Mouse (Mus musculus) layer of hippocampus, postnatal 36 days (tissue): ENCODE data around the gene Tmem201. TPM values are rescaled to one million over a fixed set of nuclear protein-coding genes. Genes with fewer than 3 reads are reported as not detected.

Experiments
- DNase-seq, 2 experiments: peaks; one replicate each; pipeline ENCODE4 v3.0.0; 2022
- total RNA-seq, 2 experiments: library from RNA; stranded (reverse); gene quantifications; 2 replicates each; pipeline ENCODE4 v1.2.3; 2021

Tmem201 gene
- total RNA-seq, 2 experiments from 2014 or later, result 64.9 to 67.5 TPM

GRCm38 (mm10) chr4:149749003-149749662, 11.3 kb upstream of the Tmem201 start:
- no peak for DNase-seq

GRCm38 (mm10) chr4:149744119-149744518, 6.3 kb upstream of the Tmem201 start:
- DNase-seq, result no peak

GRCm38 (mm10) chr4:149742011-149742530, 4.2 kb upstream of the Tmem201 start:
- DNase-seq, result no peak

GRCm38 (mm10) chr4:149740301-149740700, 2.5 kb upstream of the Tmem201 start:
- DNase-seq, result no peak

- no peak for DNase-seq
These were observed 1.6 kb upstream of the Tmem201 start for GRCm38 (mm10) chr4:149739478-149739877.

GRCm38 (mm10) chr4:149736581-149736980, 1.3 kb downstream of the Tmem201 start:
- no peak for DNase-seq

- no peak for DNase-seq
These were observed 2.1 kb downstream of the Tmem201 start for GRCm38 (mm10) chr4:149735624-149736250.

- no peak for DNase-seq
These were observed 2.9 kb downstream of the Tmem201 start for GRCm38 (mm10) chr4:149734730-149735475.

- DNase-seq, result no peak
These were observed 3.6 kb downstream of the Tmem201 start for GRCm38 (mm10) chr4:149734246-149734645.

GRCm38 (mm10) chr4:149733748-149734147, 4.1 kb downstream of the Tmem201 start:
- DNase-seq, result no peak

- DNase-seq, result no peak
These were observed 5.0 kb downstream of the Tmem201 start for GRCm38 (mm10) chr4:149732800-149733199.

- DNase-seq, result no peak
These were observed 5.5 kb downstream of the Tmem201 start for GRCm38 (mm10) chr4:149732313-149732712.

GRCm38 (mm10) chr4:149730827-149731226, 7.0 kb downstream of the Tmem201 start:
- DNase-seq, result no peak

- no peak for DNase-seq
These were observed 9.0 kb downstream of the Tmem201 start for GRCm38 (mm10) chr4:149728810-149729209.

- no peak for DNase-seq
These were observed 10.2 kb downstream of the Tmem201 start for GRCm38 (mm10) chr4:149727636-149728035.

GRCm38 (mm10) chr4:149725661-149726350, 12.0 kb downstream of the Tmem201 start:
- DNase-seq, result peak; percentile 61 to 68

- DNase-seq, result no peak
These were observed 12.9 kb downstream of the Tmem201 start for GRCm38 (mm10) chr4:149724916-149725470.

- DNase-seq, result no peak
These were observed 13.8 kb downstream of the Tmem201 start for GRCm38 (mm10) chr4:149723855-149724731.

- DNase-seq, result no peak
These were observed 14.8 kb downstream of the Tmem201 start for GRCm38 (mm10) chr4:149723021-149723390.

- DNase-seq, result no peak
These were observed 15.5 kb downstream of the Tmem201 start for GRCm38 (mm10) chr4:149722104-149723020.
